Mouse (Mus musculus): Measurements from ENCODE around the gene Olfr498. TPM values are rescaled to one million over a fixed set of nuclear protein-coding genes. Genes with fewer than 3 reads are reported as not detected.

Olfr498 gene
- not detected in 2 replicates for polyA plus RNA-seq (2016; fragmentation: Nextera tagmentation; extraction: Ambion mirVana)

GRCm38 (mm10) chr7:108465026-108465425, at the start of gene Olfr498:
Gene Olfr498 (plus strand): TSS chr7:108465326.
- Histone ChIP-seq H3K27ac (no peak within 1 kb of the TSS), H3K4me1 (replicated peaks) (no peaks in the 10 kb centered on the region), H3K4me3 (no peak within 1 kb of the TSS), H3K27me3 (ENCODE audit: insufficient read depth, poor library complexity, severe bottlenecking) (no peaks in the 10 kb centered on the region), H3K9me3 (no peaks in the 10 kb centered on the region), H3K36me3 (no peaks in the 10 kb centered on the region)
- DNase-seq (ENCODE audit: low spot score), result no peak
- 89% methylated on average over 1 of the region's 1 CpGs for WGBS

GRCm38 (mm10) chr7:108420121-108420520, 45.0 kb upstream of the Olfr498 start, which contains the start of gene Olfr497:
Gene Olfr497 (plus strand): TSS chr7:108420421.
- H3K9me3 ChIP-seq, result no peaks in the 10 kb centered on the region
- WGBS, result 84% methylated on average over 2 of the region's 2 CpGs
- no peak for DNase-seq (ENCODE audit: low spot score)
- no peak within 1 kb of the TSS for H3K27ac ChIP-seq
- no peak within 1 kb of the TSS for H3K4me3 ChIP-seq
- H3K36me3 ChIP-seq, result no peaks in the 10 kb centered on the region
- H3K27me3 ChIP-seq (ENCODE audit: insufficient read depth, poor library complexity, severe bottlenecking), result no peaks in the 10 kb centered on the region
- no peaks in the 10 kb centered on the region for H3K4me1 ChIP-seq (replicated peaks)

Other genes with a start within 250 kb of the Olfr498 start
- gene Olfr488, start 207.0 kb upstream of the Olfr498 start, polyA plus RNA-seq (2016; fragmentation: Nextera tagmentation; extraction: Ambion mirVana), result not detected in 2 replicates
- not detected in 2 replicates for gene Olfr490, start 176.4 kb upstream of the Olfr498 start, polyA plus RNA-seq (2016; fragmentation: Nextera tagmentation; extraction: Ambion mirVana)
- not detected in 2 replicates for gene Olfr491, start 151.9 kb upstream of the Olfr498 start, polyA plus RNA-seq (2016; fragmentation: Nextera tagmentation; extraction: Ambion mirVana)
- not detected in 2 replicates for gene Olfr492, start 141.7 kb upstream of the Olfr498 start, polyA plus RNA-seq (2016; fragmentation: Nextera tagmentation; extraction: Ambion mirVana)
- gene Olfr493, start 118.3 kb upstream of the Olfr498 start, polyA plus RNA-seq (2016; fragmentation: Nextera tagmentation; extraction: Ambion mirVana), result not detected in 2 replicates
- gene Olfr494, start 100.0 kb upstream of the Olfr498 start, polyA plus RNA-seq (2016; fragmentation: Nextera tagmentation; extraction: Ambion mirVana), result not detected in 2 replicates
- not detected in 2 replicates for gene Olfr495, start 72.2 kb upstream of the Olfr498 start, polyA plus RNA-seq (2016; fragmentation: Nextera tagmentation; extraction: Ambion mirVana)
- not detected in 2 replicates for gene Olfr497, start 44.9 kb upstream of the Olfr498 start, polyA plus RNA-seq (2016; fragmentation: Nextera tagmentation; extraction: Ambion mirVana)
- gene Olfr502, start 59.7 kb downstream of the Olfr498 start, polyA plus RNA-seq (2016; fragmentation: Nextera tagmentation; extraction: Ambion mirVana), result not detected in 2 replicates
- not detected in 2 replicates for gene Olfr503, start 79.2 kb downstream of the Olfr498 start, polyA plus RNA-seq (2016; fragmentation: Nextera tagmentation; extraction: Ambion mirVana)
- gene Olfr504, start 100.5 kb downstream of the Olfr498 start, polyA plus RNA-seq (2016; fragmentation: Nextera tagmentation; extraction: Ambion mirVana), result not detected in 2 replicates
- not detected in 2 replicates for gene Olfr506, start 145.5 kb downstream of the Olfr498 start, polyA plus RNA-seq (2016; fragmentation: Nextera tagmentation; extraction: Ambion mirVana)
- gene Olfr507, start 156.5 kb downstream of the Olfr498 start, polyA plus RNA-seq (2016; fragmentation: Nextera tagmentation; extraction: Ambion mirVana), result not detected in 2 replicates
- gene Olfr508, start 164.7 kb downstream of the Olfr498 start, polyA plus RNA-seq (2016; fragmentation: Nextera tagmentation; extraction: Ambion mirVana), result not detected in 2 replicates
- gene Olfr509, start 186.6 kb downstream of the Olfr498 start, polyA plus RNA-seq (2016; fragmentation: Nextera tagmentation; extraction: Ambion mirVana), result not detected in 2 replicates
- gene Olfr510, start 201.1 kb downstream of the Olfr498 start, polyA plus RNA-seq (2016; fragmentation: Nextera tagmentation; extraction: Ambion mirVana), result not detected in 2 replicates
- gene Olfr512, start 248.0 kb downstream of the Olfr498 start, polyA plus RNA-seq (2016; fragmentation: Nextera tagmentation; extraction: Ambion mirVana), result not detected in 2 replicates

Measured in hindbrain, embryonic 10.5 days (tissue).